Mouse (Mus musculus): Measurements from ENCODE around the gene Hs6st2.

The Hs6st2 gene

DNA sequence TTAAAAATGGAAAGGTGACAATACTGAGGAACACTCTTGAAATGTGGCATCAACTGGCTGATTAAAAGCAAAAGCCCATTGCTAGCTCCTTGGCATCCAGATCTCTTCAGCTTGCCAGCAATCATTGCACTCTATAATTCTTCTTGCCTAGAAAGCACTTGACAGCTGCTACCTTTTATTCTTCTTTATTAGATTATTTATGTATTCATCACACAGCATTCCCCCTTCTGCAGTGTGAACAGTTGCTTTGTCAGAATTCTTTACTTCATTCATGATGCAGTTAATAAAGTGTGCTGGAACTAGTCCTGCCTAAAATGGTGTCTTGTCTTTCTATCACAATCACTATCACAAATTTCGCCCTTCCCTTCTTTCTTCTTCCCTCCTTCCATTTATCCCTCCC is 332.0 kb downstream of the Hs6st2 start:
- DNase-seq (ENCODE audit: low spot score in 2 of 2): no peak

DNA sequence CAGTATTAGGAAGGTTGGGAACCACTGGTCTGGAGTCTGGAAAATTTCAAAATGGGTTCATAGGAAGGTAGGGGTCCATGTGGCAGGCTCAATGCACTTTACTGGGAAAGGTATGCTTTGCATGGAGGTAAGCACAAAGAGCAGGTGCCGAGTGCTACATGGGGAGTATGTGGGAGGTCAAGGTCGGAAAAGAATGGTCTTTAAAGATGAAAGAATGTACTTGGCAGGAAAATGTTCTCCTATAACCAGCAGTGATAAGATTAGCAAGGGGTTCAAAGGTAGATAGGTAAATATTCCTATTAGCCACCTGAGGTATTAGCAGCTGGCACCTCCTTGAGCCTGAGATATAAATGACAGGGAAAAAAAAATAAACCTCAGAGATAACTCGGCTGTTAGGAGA is 338.1 kb downstream of the Hs6st2 start:
- no peak for DNase-seq (ENCODE audit: low spot score in 2 of 2)
